Mouse (Mus musculus): ENCODE results near the gene Fnip2.

- TF ChIP-seq MAFK (IDR thresholded peaks at IDR 0.05; ENCODE audit: insufficient read depth, low read depth, low read length) = no peak
- TF ChIP-seq CHD2 (IDR thresholded peaks at IDR 0.05; ENCODE audit: low read depth, low read length) = no peak
Measured at GRCm38 (mm10) chr3:79523349-79523748, 44.2 kb downstream of the Fnip2 start.
